Mouse (Mus musculus) layer of hippocampus, postnatal 14 days (tissue): ENCODE measurements at regions not wholly inside any gene's neighbourhood (a gene's known extent, or its start where the extent isn't known, plus 50 kb on each side); places are given as distances from the start of the nearest gene placed in this dataset.

ENCODE experiments used
- DNase-seq, 2 experiments: peaks; one replicate each; pipeline ENCODE4 v3.0.0; 2021 to 2022; ENCODE audit warnings: low spot score in 2 of 2, mixed read lengths in 1 of 2

DNA sequence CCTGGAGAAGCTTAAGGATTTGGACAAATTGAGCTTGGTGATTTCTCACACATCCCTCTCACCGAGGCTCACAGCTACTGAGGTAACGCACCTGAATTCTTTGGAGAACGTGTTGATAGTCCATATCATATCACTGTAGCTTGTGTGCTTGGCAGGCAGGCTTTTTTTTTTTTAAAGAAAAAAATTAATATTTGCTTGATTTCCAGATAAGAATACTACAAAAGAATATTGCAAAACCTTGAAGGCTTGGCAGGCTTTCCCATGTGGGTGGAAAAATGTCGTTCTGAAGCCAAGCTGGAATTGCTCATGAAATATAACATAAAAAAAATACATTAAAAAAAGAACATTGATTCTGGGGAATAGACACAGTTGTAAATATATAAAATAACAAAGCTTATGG, 131.8 kb downstream of the Klf5 start:
- DNase-seq: no peak

DNA sequence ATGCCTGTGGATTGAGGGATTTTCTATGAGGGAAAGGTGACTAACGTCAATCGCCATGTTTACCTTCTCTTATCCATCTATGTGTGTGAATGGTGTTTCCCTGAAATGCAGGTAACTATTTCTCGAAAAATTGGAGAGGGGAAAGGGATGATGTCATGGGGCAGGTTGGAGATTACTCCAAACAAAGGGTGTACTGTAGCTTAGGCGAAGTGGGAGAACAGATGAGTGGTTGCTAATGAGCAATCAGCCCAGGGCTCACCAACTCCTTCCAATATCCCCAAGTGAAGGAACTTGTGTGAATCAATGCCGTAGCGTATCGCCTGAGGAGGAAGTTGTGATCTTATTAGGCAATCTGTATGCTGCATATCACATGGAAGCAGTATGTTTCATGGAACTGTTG, 133.2 kb downstream of the Klf5 start:
- no peak for DNase-seq

DNA sequence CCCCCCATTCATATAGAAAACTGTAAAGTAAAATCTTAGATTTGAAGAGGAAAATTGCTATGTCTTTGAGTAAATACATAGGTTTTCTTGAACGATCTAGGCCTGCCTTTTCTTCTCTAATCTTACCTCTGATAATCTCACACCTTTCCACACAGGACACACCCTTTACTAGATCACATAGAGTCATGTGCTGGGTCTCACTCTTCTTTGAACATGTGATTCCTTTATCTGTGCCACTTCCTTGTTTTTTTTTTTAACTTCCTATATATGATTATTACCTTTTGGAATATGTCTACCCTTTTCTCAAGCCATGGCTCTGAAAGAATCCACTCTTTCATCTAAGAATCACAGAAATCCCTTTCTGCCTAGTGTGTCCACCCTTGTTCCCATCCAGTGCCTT, 136.2 kb downstream of the Klf5 start:
- DNase-seq: no peak

GRCm38 (mm10) chr14:99435512-99435911, 137.0 kb downstream of the Klf5 start:
- DNase-seq: no peak

DNA sequence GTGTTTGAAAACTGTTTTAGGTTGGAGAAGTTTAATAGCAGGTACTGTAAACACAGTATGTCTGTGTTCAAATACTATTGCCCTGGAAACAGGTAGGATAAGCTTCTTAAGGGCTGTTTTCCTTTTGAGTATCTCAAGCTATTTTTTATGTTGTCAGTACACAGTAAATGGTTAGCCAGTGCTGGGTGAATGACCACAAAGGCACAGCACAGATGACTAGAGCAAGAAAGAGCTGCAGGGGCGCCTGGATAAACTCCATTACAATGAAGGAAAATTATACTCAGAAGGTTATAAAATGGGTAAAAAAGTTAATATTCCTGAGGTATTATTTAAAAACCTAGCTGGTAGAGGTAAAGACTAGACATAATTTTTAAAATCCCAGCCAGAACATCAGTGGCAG, 137.6 kb downstream of the Klf5 start:
- DNase-seq: no peak

DNA sequence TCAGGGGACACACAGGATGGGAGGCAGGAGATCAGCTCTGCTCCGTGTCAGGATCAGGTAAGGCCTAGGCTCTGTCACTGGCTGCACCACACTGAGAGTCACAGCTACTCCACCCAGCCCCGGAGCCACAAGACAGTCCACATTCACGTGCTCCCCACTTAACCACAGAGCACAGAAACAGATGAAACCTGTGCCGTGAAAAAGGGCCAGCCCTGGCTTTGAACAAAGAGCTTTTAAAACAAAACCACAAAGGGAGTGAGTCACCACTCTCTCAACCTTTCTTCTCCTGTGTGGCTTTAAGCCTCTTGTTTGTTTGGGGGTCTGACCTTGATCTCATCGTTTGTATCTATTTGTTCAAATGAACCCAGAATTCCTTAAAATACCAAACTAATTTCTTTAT, 150.6 kb downstream of the Klf5 start:
- DNase-seq: no peak

- DNase-seq: no peak
Measured at GRCm38 (mm10) chr14:99449870-99450269, 151.4 kb downstream of the Klf5 start.

- DNase-seq: no peak
Measured at GRCm38 (mm10) chr14:99451110-99451795, 152.8 kb downstream of the Klf5 start.

- DNase-seq: no peak
Measured at GRCm38 (mm10) chr14:99453916-99454315, 155.4 kb downstream of the Klf5 start.

GRCm38 (mm10) chr14:99456555-99456954, 158.1 kb downstream of the Klf5 start:
- DNase-seq: no peak

GRCm38 (mm10) chr14:99457573-99457972, 159.1 kb downstream of the Klf5 start:
- no peak for DNase-seq

- no peak for DNase-seq
Measured at GRCm38 (mm10) chr14:99472111-99472510, 173.6 kb downstream of the Klf5 start.

DNA sequence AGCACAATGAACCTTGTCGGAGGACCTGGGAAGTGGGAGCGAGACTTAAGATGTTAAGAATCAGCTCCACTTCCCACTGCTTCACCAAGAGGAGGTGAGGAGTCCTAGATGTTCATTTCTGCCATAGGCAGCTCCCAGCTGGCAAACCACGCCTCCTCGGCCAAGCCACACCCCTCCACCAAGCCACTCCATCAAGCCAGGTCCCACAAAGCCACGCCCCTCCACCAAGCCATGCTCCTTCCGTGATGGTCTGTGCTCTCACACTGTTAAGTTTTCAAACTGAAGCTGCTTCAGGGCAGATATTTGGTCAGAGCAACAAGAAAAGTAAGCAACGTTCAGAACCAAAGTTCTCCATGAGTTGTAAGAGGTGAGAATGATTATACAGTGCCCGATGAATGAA, 176.8 kb downstream of the Klf5 start:
- no peak for DNase-seq

GRCm38 (mm10) chr14:99480325-99481077, 182.0 kb downstream of the Klf5 start:
- no peak for DNase-seq

DNA sequence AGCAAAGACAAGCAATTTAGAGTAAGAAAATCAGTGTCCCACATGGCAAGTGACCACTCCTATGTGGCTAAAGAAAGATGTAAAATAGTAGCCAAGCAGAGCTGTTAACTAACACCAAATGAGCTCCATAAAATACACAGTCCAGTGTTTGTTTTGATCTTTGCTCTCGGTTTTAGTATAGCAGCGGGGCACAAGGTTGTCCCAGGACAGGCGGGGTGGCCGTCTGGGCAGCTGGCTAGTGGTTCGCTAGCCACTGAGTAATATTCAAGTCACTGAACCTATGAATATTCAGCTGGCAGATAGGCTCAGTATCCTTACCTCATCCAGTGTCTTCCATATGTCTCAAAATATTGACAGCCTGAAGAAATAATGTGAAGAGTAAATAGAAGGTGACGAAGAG, 189.5 kb downstream of the Klf5 start:
- no peak for DNase-seq

DNA sequence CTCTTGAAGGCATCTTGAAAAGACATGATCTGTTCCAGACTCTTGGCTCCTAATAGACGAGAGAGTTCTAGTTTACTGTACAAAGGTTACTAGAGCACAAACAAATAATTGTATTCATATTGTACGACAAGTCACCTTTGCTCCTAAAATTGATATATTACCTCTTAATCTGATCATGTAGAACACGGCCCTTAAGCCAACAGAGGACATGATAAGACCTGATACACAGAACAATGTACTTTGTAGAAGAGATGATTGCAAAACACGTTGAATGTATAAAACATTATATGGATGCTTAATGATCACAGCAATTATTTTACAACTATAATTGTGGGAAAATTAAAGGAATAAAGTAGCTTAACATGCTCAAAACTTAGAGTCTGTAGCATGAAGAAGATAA, 194.7 kb downstream of the Klf5 start:
- no peak for DNase-seq

DNA sequence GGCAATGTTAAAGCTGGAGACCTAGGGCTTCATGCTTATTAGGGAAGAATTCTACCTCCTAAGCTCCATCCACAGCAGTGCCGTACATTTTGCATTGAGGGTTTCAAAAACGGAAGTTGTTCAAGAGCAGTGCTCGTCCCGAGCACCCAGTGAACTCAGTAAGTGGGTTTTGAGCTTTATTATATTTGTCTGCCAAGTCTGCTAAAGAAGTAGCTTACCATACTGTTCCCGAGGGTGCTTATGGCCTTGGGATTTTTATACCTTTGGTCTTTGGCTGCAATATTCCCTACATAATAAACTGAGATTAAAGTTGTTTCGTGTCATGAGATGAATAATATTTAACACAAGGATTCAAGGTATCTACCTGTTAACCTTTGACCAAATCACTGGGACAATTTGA, 195.2 kb downstream of the Klf5 start:
- DNase-seq: no peak

- no peak for DNase-seq
Measured at GRCm38 (mm10) chr14:99499502-99500266, 201.2 kb downstream of the Klf5 start.

GRCm38 (mm10) chr14:99504909-99505308, 206.4 kb downstream of the Klf5 start:
- DNase-seq: no peak

GRCm38 (mm10) chr14:99509696-99510536, 211.4 kb downstream of the Klf5 start:
- DNase-seq: no peak

GRCm38 (mm10) chr14:99515474-99515873, 217.0 kb downstream of the Klf5 start:
- DNase-seq: no peak
